Mouse (Mus musculus) neural tube, postnatal 0 days (tissue): ENCODE results near the gene Olig3. TPM values are rescaled to one million over a fixed set of nuclear protein-coding genes. Genes with fewer than 3 reads are reported as not detected.

Source experiments
- polyA plus RNA-seq: library from polyadenylated mRNA; unstranded; fragments of >200 nt; fragmentation: Nextera tagmentation; extraction: Ambion mirVana; gene quantifications from 2 replicates; pipeline ENCODE4 v1.2.1, GENCODE M21; 2015

Gene Olig3
- polyA plus RNA-seq = 10.2 and 10.5 TPM in 2 replicates

GRCm38 (mm10) chr10:19356071-19356583, at the start of gene Olig3:
TSS of gene Olig3 (plus strand) at chr10:19356533.

Other genes with a start within 250 kb of the Olig3 start
- gene Ifngr1, start 235.4 kb downstream of the Olig3 start, polyA plus RNA-seq = 34.4 and 36.0 TPM in 2 replicates